Mouse (Mus musculus): Measurements from ENCODE around the gene Ccdc78. TPM values are rescaled to one million over a fixed set of nuclear protein-coding genes. Genes with fewer than 3 reads are reported as not detected.

Ccdc78 gene
- polyA plus RNA-seq, 1 experiment from 2014 or later: 0.44 TPM

GRCm38 (mm10) chr17:25825984-25826570, 39.7 kb downstream of the Ccdc78 start:
- H3K27ac ChIP-seq: no peak overlapping the region
- DNase-seq (ENCODE audit: low spot score): no peak
- no peak overlapping the region; the same call in 1 of the 2 replicates for H3K4me3 ChIP-seq
- H3K27me3 ChIP-seq (ENCODE audit: low read depth, poor library complexity, severe bottlenecking): peaks cover 15% of the 10 kb centered on the region
- peaks cover 49% of the 10 kb centered on the region for H3K36me3 ChIP-seq
- H3K4me1 ChIP-seq: peaks cover 75% of the 10 kb centered on the region
- 96% methylated on average over 27 of the region's 27 CpGs for WGBS
- H3K9me3 ChIP-seq (replicated peaks): no peaks in the 10 kb centered on the region

GRCm38 (mm10) chr17:25827011-25827410, 40.6 kb downstream of the Ccdc78 start:
- WGBS: 95% methylated on average over 13 of the region's 13 CpGs
- H3K27ac ChIP-seq: no peak overlapping the region
- H3K4me1 ChIP-seq: peaks cover 84% of the 10 kb centered on the region
- peak overlapping the region; percentile 9; the same call in 1 of the 2 replicates for H3K4me3 ChIP-seq
- no peak for DNase-seq (ENCODE audit: low spot score)
- H3K36me3 ChIP-seq: peaks cover 59% of the 10 kb centered on the region
- H3K27me3 ChIP-seq (ENCODE audit: low read depth, poor library complexity, severe bottlenecking): peaks cover 6% of the 10 kb centered on the region; the same call in 1 of the 2 replicates
- H3K9me3 ChIP-seq (replicated peaks): no peaks in the 10 kb centered on the region

- 94% methylated on average over 22 of the region's 22 CpGs for WGBS
- no peaks in the 10 kb centered on the region for H3K9me3 ChIP-seq (replicated peaks)
- peaks cover 60% of the 10 kb centered on the region for H3K36me3 ChIP-seq
- no peak for DNase-seq (ENCODE audit: low spot score)
- H3K4me1 ChIP-seq: peaks cover 88% of the 10 kb centered on the region
- H3K27me3 ChIP-seq (ENCODE audit: low read depth, poor library complexity, severe bottlenecking): 0 out of 2 replicates have a peak, but pooled peaks cover under 1% of the 10 kb centered on the region
- H3K27ac ChIP-seq: 0 out of 2 replicates have a peak overlapping the region, but pooled peaks have one; percentile 93
- peak overlapping the region; percentile 77 for H3K4me3 ChIP-seq
Measured at GRCm38 (mm10) chr17:25827546-25828222, 41.3 kb downstream of the Ccdc78 start.

- Histone ChIP-seq H3K27ac (peak overlapping the region; percentile 93), H3K4me1 (peaks cover 86% of the 10 kb centered on the region), H3K9me3 (replicated peaks) (no peaks in the 10 kb centered on the region), H3K4me3 (peak overlapping the region; percentile 77), H3K27me3 (ENCODE audit: low read depth, poor library complexity, severe bottlenecking) (no peaks in the 10 kb centered on the region), H3K36me3 (peaks cover 60% of the 10 kb centered on the region)
- DNase-seq (ENCODE audit: low spot score): no peak
- 82% methylated on average over 8 of the region's 8 CpGs for WGBS
Measured at GRCm38 (mm10) chr17:25828223-25828594, 41.8 kb downstream of the Ccdc78 start.

GRCm38 (mm10) chr17:25828712-25829557, 42.6 kb downstream of the Ccdc78 start, which contains the start of gene Jmjd8:
Gene Jmjd8 (plus strand): TSS chr17:25828867.
- 2% methylated on average over 32 of the region's 32 CpGs for WGBS
- H3K36me3 ChIP-seq: peaks cover 60% of the 10 kb centered on the region

GRCm38 (mm10) chr17:25829558-25830017, 43.2 kb downstream of the Ccdc78 start:
- H3K27me3 ChIP-seq (ENCODE audit: low read depth, poor library complexity, severe bottlenecking): no peaks in the 10 kb centered on the region
- no peak for DNase-seq (ENCODE audit: low spot score)
- H3K36me3 ChIP-seq: peaks cover 63% of the 10 kb centered on the region
- 43% methylated on average over 8 of the region's 8 CpGs for WGBS
- H3K4me1 ChIP-seq: peaks cover 88% of the 10 kb centered on the region
- H3K27ac ChIP-seq: peak overlapping the region; percentile 93
- peak overlapping the region; percentile 77 for H3K4me3 ChIP-seq
- H3K9me3 ChIP-seq (replicated peaks): no peaks in the 10 kb centered on the region

More at GRCm38 (mm10) chr17:25828712-25829557, 42.6 kb downstream of the Ccdc78 start, which contains the start of gene Jmjd8:
- Histone ChIP-seq H3K27ac (peak within 1 kb of the TSS; percentile 93), H3K27me3 (ENCODE audit: low read depth, poor library complexity, severe bottlenecking) (no peaks in the 10 kb centered on the region), H3K4me1 (peaks cover 88% of the 10 kb centered on the region), H3K4me3 (peak within 1 kb of the TSS; percentile 77), H3K9me3 (replicated peaks) (no peaks in the 10 kb centered on the region)
- peak; percentile 90 for DNase-seq (ENCODE audit: low spot score)

GRCm38 (mm10) chr17:25830200-25830753, 43.9 kb downstream of the Ccdc78 start:
- no peak overlapping the region for H3K27ac ChIP-seq
- no peaks in the 10 kb centered on the region for H3K27me3 ChIP-seq (ENCODE audit: low read depth, poor library complexity, severe bottlenecking)
- peaks cover 88% of the 10 kb centered on the region for H3K4me1 ChIP-seq
- no peak for DNase-seq (ENCODE audit: low spot score)
- peaks cover 69% of the 10 kb centered on the region for H3K36me3 ChIP-seq
- WGBS: 90% methylated on average over 4 of the region's 4 CpGs
- peak overlapping the region; percentile 77 for H3K4me3 ChIP-seq
- H3K9me3 ChIP-seq (replicated peaks): no peaks in the 10 kb centered on the region

GRCm38 (mm10) chr17:25830806-25831431, 44.5 kb downstream of the Ccdc78 start:
- Histone ChIP-seq H3K36me3 (peaks cover 69% of the 10 kb centered on the region), H3K4me3 (peak overlapping the region; percentile 77), H3K27ac (no peak overlapping the region), H3K27me3 (ENCODE audit: low read depth, poor library complexity, severe bottlenecking) (no peaks in the 10 kb centered on the region), H3K9me3 (replicated peaks) (no peaks in the 10 kb centered on the region), H3K4me1 (peaks cover 88% of the 10 kb centered on the region)
- WGBS: 87% methylated on average over 14 of the region's 14 CpGs
- no peak for DNase-seq (ENCODE audit: low spot score)

GRCm38 (mm10) chr17:25831451-25832281, 45.3 kb downstream of the Ccdc78 start:
- Histone ChIP-seq H3K4me3 (peak overlapping the region; percentile 77), H3K27ac (peak overlapping the region; percentile 95), H3K9me3 (replicated peaks) (no peaks in the 10 kb centered on the region), H3K36me3 (peaks cover 68% of the 10 kb centered on the region), H3K27me3 (ENCODE audit: low read depth, poor library complexity, severe bottlenecking) (no peaks in the 10 kb centered on the region), H3K4me1 (peaks cover 89% of the 10 kb centered on the region)
- DNase-seq (ENCODE audit: low spot score): no peak
- 66% methylated on average over 21 of the region's 21 CpGs for WGBS

- Histone ChIP-seq H3K4me3 (peak overlapping the region; percentile 77), H3K27ac (peak overlapping the region; percentile 95), H3K4me1 (peaks cover 91% of the 10 kb centered on the region), H3K27me3 (ENCODE audit: low read depth, poor library complexity, severe bottlenecking) (no peaks in the 10 kb centered on the region), H3K9me3 (replicated peaks) (no peaks in the 10 kb centered on the region), H3K36me3 (peaks cover 61% of the 10 kb centered on the region)
- WGBS: under 1% methylated on average over 77 of the region's 77 CpGs
- peak; percentile 97 for DNase-seq (ENCODE audit: low spot score)
Measured at GRCm38 (mm10) chr17:25832436-25833290, 46.3 kb downstream of the Ccdc78 start.

- no peak for DNase-seq (ENCODE audit: low spot score)
- Histone ChIP-seq H3K4me3 (peak within 1 kb of the TSS; percentile 77), H3K9me3 (replicated peaks) (no peaks in the 10 kb centered on the region), H3K27me3 (ENCODE audit: low read depth, poor library complexity, severe bottlenecking) (no peaks in the 10 kb centered on the region), H3K27ac (peak within 1 kb of the TSS; percentile 95), H3K36me3 (peaks cover 61% of the 10 kb centered on the region), H3K4me1 (peaks cover 90% of the 10 kb centered on the region)
- under 1% methylated on average over 24 of the region's 24 CpGs for WGBS
Measured at GRCm38 (mm10) chr17:25833291-25833663, 46.9 kb downstream of the Ccdc78 start, which contains the start of gene Stub1. Gene Stub1 (minus strand): TSS chr17:25833404.
